In genomic region chr10:75860746-75861145, GRCm38 (mm10) we compare ENCODE assay signal across 9 mouse cellular contexts. TPM values are rescaled to one million over a fixed set of nuclear protein-coding genes. Genes with fewer than 3 reads are reported as not detected.
A peak's percentile ranks its signal among the peaks of the same experiment; 100 is the strongest.
DNase-seq lines count a peak whose midpoint lies in the region; ATAC-seq and TF ChIP-seq lines count a peak whose summit lies in the region.
"Had no signal": no experiment of that assay in that cellular context is flagged by ENCODE, and none has a peak within 500 bp of the region (broad histone marks: within the 10 kb centered on the region; RNA-seq: fewer than 3 reads in every experiment).

No protein-coding gene starts in this region.

- H3K9ac ChIP-seq in forebrain, postnatal 0 days: 0 out of 2 replicates have a peak overlapping the region, but pooled peaks have one; percentile 95
- H3K9ac ChIP-seq in limb, embryonic 11.5 days (ENCODE audit: low read length): peak overlapping the region; percentile 47; the same call in 1 of the 2 replicates
- H3K9ac ChIP-seq in stomach, embryonic 15.5 days: no peak overlapping the region

- WGBS in forebrain, postnatal 0 days: 32% methylated on average over 7 of the region's 7 CpGs
- 43% methylated on average over 7 of the region's 7 CpGs for WGBS in limb, embryonic 11.5 days
- 31% methylated on average over 7 of the region's 7 CpGs for WGBS in stomach, embryonic 15.5 days

- H3K27ac ChIP-seq in forebrain, postnatal 0 days (ENCODE audit: low read depth, low read length): peak overlapping the region; percentile 92
- H3K27ac ChIP-seq in limb, embryonic 11.5 days (replicated peaks; ENCODE audit: low read depth, low read length): peak overlapping the region; percentile 83; the same call in 1 of the 2 replicates
- peak overlapping the region; percentile 96 for H3K27ac ChIP-seq in stomach, embryonic 15.5 days

- no peak overlapping the region for H3K4me3 ChIP-seq in forebrain, postnatal 0 days (ENCODE audit: low read depth, low read length)
- no peak overlapping the region for H3K4me3 ChIP-seq in limb, embryonic 11.5 days (ENCODE audit: low read depth, low read length)
- no peak overlapping the region for H3K4me3 ChIP-seq in stomach, embryonic 15.5 days (replicated peaks)

- intact Hi-C loops in left cerebral cortex, postnatal 10 days (cut with DNase I): no loop called here

- no peak for ATAC-seq in forebrain, postnatal 0 days
- no peak for ATAC-seq in limb, embryonic 11.5 days (ENCODE audit: insufficient number of reproducible peaks, low FRiP score, low TSS enrichment, low read depth)
- no peak for ATAC-seq in stomach, embryonic 15.5 days (ENCODE audit: insufficient read depth, low FRiP score, low read depth)

- no peak for TF ChIP-seq CTCF in forebrain, postnatal 0 days (IDR thresholded peaks at IDR 0.05; ENCODE audit: low read depth)

- H3K27me3 ChIP-seq in forebrain, postnatal 0 days (ENCODE audit: insufficient read depth, low read length): no peaks in the 10 kb centered on the region
- no peaks in the 10 kb centered on the region for H3K27me3 ChIP-seq in limb, embryonic 11.5 days (ENCODE audit: control insufficient read depth, insufficient read depth, low read length)
- no peaks in the 10 kb centered on the region for H3K27me3 ChIP-seq in stomach, embryonic 15.5 days (replicated peaks)

- peaks cover 12% of the 10 kb centered on the region for H3K36me3 ChIP-seq in forebrain, postnatal 0 days (ENCODE audit: insufficient read depth)
- H3K36me3 ChIP-seq in limb, embryonic 11.5 days (ENCODE audit: control insufficient read depth, insufficient read depth, low read length): peaks cover 3% of the 10 kb centered on the region; the same call in 1 of the 2 replicates
- peaks cover 6% of the 10 kb centered on the region; the same call in 1 of the 2 replicates for H3K36me3 ChIP-seq in stomach, embryonic 15.5 days

- no peaks in the 10 kb centered on the region for H3K9me3 ChIP-seq in forebrain, postnatal 0 days (ENCODE audit: low read length)
- no peaks in the 10 kb centered on the region for H3K9me3 ChIP-seq in limb, embryonic 11.5 days (ENCODE audit: control insufficient read depth, low read length)
- no peaks in the 10 kb centered on the region for H3K9me3 ChIP-seq in stomach, embryonic 15.5 days

- DNase-seq in kidney, adult 11 months: peak; percentile 46
- no peak for DNase-seq in kidney, adult 8-10 months
- DNase-seq in Muller cell, postnatal 12 days (ENCODE audit: inconsistent ontology term): peak; percentile 9
- DNase-seq in forebrain, postnatal 0 days: no peak
- DNase-seq in limb, embryonic 11.5 days (ENCODE audit: low spot score): peak; percentile 42
- DNase-seq in spleen, postnatal 4 days (ENCODE audit: low spot score in 2 of 2): no peak
- DNase-seq in left cerebral cortex, postnatal 10 days (ENCODE audit: extremely low spot score in 1 of 2, low spot score in 2 of 2): no peak

- peaks cover 11% of the 10 kb centered on the region for H3K4me1 ChIP-seq in forebrain, postnatal 0 days (ENCODE audit: insufficient read depth)
- peaks cover 5% of the 10 kb centered on the region; the same call in 1 of the 2 replicates for H3K4me1 ChIP-seq in limb, embryonic 11.5 days (ENCODE audit: control insufficient read depth, insufficient read depth, low read length)
- H3K4me1 ChIP-seq in stomach, embryonic 15.5 days: peaks cover 15% of the 10 kb centered on the region

- peak overlapping the region; percentile 65 for H3K4me2 ChIP-seq in forebrain, postnatal 0 days (ENCODE audit: low read depth)
- H3K4me2 ChIP-seq in limb, embryonic 11.5 days (ENCODE audit: low read depth, severe bottlenecking): no peak overlapping the region; the same call in 1 of the 2 replicates
- H3K4me2 ChIP-seq in stomach, embryonic 15.5 days: peak overlapping the region; percentile 73; the same call in 1 of the 2 replicates

RNA-seq across cellular contexts. Expression of gene Mif, which starts 0.7 kb away (rescaled TPM):
- 598 and 704 TPM in 2 replicates for total RNA-seq in forebrain, postnatal 0 days (2014; rRNA removed)
- polyA plus RNA-seq in forebrain, postnatal 0 days (2015; fragmentation: Nextera tagmentation; extraction: Ambion mirVana): 2,127 and 2,602 TPM in 2 replicates
- polyA plus RNA-seq in limb, embryonic 11.5 days (2014; fragmentation: Nextera tagmentation; extraction: Ambion mirVana): 2,626 and 2,699 TPM in 2 replicates
- polyA plus RNA-seq in stomach, embryonic 15.5 days (2015; fragmentation: Nextera tagmentation; extraction: Ambion mirVana): 1,866 and 1,981 TPM in 2 replicates
- 100 to 1,000 TPM; 771 to 828 TPM for total RNA-seq in left cerebral cortex, postnatal 10 days (2021)

RNA-seq across cellular contexts. Expression of gene Gstt2, which starts 23.5 kb away (rescaled TPM):
- 4.5 and 5.1 TPM in 2 replicates for total RNA-seq in forebrain, postnatal 0 days (2014; rRNA removed)
- 7.4 and 7.8 TPM in 2 replicates for polyA plus RNA-seq in forebrain, postnatal 0 days (2015; fragmentation: Nextera tagmentation; extraction: Ambion mirVana)
- 7.8 and 9.5 TPM in 2 replicates for polyA plus RNA-seq in limb, embryonic 11.5 days (2014; fragmentation: Nextera tagmentation; extraction: Ambion mirVana)
- polyA plus RNA-seq in stomach, embryonic 15.5 days (2015; fragmentation: Nextera tagmentation; extraction: Ambion mirVana): 54.8 and 58.7 TPM in 2 replicates
- total RNA-seq in left cerebral cortex, postnatal 10 days (2021): 1 to 10 TPM; 3.5 to 4.6 TPM

RNA-seq across cellular contexts. Expression of gene Derl3, which starts 32.5 kb away (rescaled TPM):
- 2.1 and 4.7 TPM in 2 replicates for total RNA-seq in forebrain, postnatal 0 days (2014; rRNA removed)
- 1.4 and 1.7 TPM in 2 replicates for polyA plus RNA-seq in forebrain, postnatal 0 days (2015; fragmentation: Nextera tagmentation; extraction: Ambion mirVana)
- 3.8 and 3.9 TPM in 2 replicates for polyA plus RNA-seq in limb, embryonic 11.5 days (2014; fragmentation: Nextera tagmentation; extraction: Ambion mirVana)
- 6.6 and 8.8 TPM in 2 replicates for polyA plus RNA-seq in stomach, embryonic 15.5 days (2015; fragmentation: Nextera tagmentation; extraction: Ambion mirVana)
- total RNA-seq in left cerebral cortex, postnatal 10 days (2021): 1 to 10 TPM; 1.5 to 3.0 TPM

RNA-seq across cellular contexts. Expression of gene Gstt4, which starts 38.4 kb away (rescaled TPM):
- not detected in 2 replicates for total RNA-seq in forebrain, postnatal 0 days (2014; rRNA removed)
- not detected in 2 replicates for polyA plus RNA-seq in forebrain, postnatal 0 days (2015; fragmentation: Nextera tagmentation; extraction: Ambion mirVana)
- not detected in 2 replicates for polyA plus RNA-seq in limb, embryonic 11.5 days (2014; fragmentation: Nextera tagmentation; extraction: Ambion mirVana)
- not detected in 2 replicates for polyA plus RNA-seq in stomach, embryonic 15.5 days (2015; fragmentation: Nextera tagmentation; extraction: Ambion mirVana)
- not detected for total RNA-seq in left cerebral cortex, postnatal 10 days (2021)
- total RNA-seq: hematopoietic stem cell, adult 5-6 weeks had no signal

Comparison
In these comparisons a context has a peak if more than half of its experiments do, and no peak if none do; other contexts are left out.
1. DNase-seq: peak in kidney, adult 11 months (single experiment), Muller cell, postnatal 12 days (single experiment) and limb, embryonic 11.5 days (single experiment); none in kidney, adult 8-10 months (0 of 2), forebrain, postnatal 0 days (single experiment), spleen, postnatal 4 days (0 of 2) and left cerebral cortex, postnatal 10 days (0 of 2).
2. Peak in every context shown above with its lines, with median percentiles within 50 percentile points of each other: H3K27ac ChIP-seq.